Mouse (Mus musculus) frontal cortex, adult (tissue): ENCODE results near the gene Fxr2.
A peak's percentile ranks its signal among the peaks of the same experiment; 100 is the strongest.
"Not testable (repeated sequence)": the region's sequence is repeated elsewhere in the genome, so short reads cannot be mapped to it uniquely, and the experiment has no call there.

Experiments
- ATAC-seq: cut with Nextera tagmentation; 2 replicates; pipeline ENCODE4 v1.9.2; 2017; ENCODE audit warnings: mild to moderate bottlenecking, moderate library complexity, mixed read lengths; ENCODE audit not compliant: low TSS enrichment

Fxr2 gene

GRCm38 (mm10) chr11:69609416-69609815, 23.4 kb upstream of the Fxr2 start:
- no peak for ATAC-seq

DNA sequence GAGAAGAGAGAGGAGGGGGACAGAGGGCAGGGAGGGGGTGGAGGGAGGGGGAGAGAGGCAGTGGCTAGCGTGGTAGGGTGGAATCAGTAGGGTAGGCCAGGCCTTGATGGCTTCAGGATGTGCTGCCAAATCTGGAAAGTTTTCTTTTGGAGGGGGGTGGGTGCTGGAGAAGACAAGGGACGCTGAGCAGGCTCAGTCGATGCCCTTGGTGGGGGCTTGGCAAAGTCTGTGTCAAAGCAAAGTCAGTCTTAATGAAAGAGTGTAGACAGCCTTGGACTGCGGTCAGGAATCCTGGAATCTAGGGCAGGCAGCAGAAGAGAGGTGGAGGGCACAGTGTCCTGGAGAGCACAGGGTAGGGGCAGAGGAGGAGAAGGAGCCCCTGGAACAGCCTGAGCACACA, 21.9 kb upstream of the Fxr2 start:
- no peak; the same call in 1 of the 2 replicates for ATAC-seq

- ATAC-seq: peak; percentile 81
Observed at GRCm38 (mm10) chr11:69613553-69614256, 19.1 kb upstream of the Fxr2 start.

DNA sequence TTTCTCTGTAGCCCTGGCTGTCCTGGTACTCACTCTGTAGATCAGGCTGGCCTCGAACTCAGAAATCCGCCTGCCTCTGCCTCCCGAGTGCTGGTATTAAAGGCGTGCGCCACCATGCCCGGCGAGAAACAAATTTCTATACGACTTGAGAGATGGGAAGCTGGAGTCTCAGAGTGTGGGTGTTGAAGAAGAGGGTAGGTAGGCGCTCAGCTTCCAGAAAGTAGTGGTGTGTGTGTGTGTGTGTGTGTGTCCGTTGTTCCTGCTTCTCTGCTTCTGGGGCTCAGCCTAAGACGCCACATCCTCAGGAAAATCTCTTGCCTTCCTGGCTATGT, 18.6 kb upstream of the Fxr2 start:
- ATAC-seq: not testable (repeated sequence)

GRCm38 (mm10) chr11:69616781-69617180, 16.0 kb upstream of the Fxr2 start:
- ATAC-seq: no peak

- ATAC-seq: no peak
Observed at GRCm38 (mm10) chr11:69617805-69618204, 15.0 kb upstream of the Fxr2 start, which contains the start of gene Shbg. Shbg (minus strand) TSS chr11:69617905.

DNA sequence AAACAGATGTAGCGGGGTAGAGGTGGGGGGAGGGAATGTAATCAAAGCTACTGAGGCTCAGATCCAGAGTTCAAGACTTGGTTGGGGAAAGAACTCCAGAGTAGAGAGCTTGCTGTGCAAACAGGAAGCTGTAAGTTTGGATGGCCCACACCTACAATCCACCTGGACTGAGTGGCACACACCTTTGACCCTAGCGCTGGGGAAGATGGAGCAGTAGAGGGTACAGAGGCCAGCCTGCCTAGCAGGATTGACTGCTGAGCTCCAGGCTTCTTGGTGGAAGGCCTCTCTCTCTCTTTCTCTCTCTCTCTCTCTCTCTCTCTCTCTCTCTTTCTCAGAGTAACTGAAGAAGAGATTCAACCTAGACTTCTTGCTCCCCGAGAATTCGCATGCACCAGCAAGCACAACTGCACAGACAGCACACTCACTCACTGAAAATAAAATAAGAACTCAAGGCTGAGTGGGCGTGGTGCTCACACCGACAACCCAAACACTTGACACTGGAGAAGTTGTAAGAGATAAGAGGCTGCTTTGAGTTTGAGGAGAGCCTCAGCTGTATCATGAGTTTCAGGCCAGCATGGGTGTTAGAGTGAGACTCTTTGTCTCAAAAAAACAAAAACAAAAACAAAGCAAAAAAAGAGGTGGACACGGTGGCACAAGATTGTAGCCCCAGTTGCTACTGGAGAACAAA, 12.3 kb upstream of the Fxr2 start:
- no peak for ATAC-seq

GRCm38 (mm10) chr11:69621571-69622268, 11.1 kb upstream of the Fxr2 start, which contains the start of gene Sat2:
Sat2 (plus strand) TSS chr11:69622024.
- peak; percentile 65; the same call in 1 of the 2 replicates for ATAC-seq

DNA sequence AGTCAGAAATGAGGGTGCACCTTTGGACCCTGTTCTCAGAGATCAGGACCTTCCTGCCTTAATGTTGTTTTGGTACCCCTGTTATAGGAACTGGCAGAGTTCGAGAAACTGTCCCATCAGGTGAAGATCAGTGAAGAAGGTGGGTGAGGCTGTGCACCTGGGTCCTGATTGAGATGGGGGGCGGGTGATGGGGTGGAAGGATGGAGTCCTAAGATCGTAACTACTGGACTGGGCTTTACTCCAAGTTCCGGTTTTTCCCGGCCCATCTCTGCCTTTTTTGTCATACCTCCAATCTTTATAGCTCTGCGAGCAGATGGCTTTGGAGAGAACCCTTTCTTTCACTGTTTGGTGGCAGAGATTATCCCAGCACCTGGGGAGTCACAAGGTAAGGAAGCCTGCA, 10.4 kb upstream of the Fxr2 start:
- ATAC-seq: no peak; the same call in 1 of the 2 replicates

DNA sequence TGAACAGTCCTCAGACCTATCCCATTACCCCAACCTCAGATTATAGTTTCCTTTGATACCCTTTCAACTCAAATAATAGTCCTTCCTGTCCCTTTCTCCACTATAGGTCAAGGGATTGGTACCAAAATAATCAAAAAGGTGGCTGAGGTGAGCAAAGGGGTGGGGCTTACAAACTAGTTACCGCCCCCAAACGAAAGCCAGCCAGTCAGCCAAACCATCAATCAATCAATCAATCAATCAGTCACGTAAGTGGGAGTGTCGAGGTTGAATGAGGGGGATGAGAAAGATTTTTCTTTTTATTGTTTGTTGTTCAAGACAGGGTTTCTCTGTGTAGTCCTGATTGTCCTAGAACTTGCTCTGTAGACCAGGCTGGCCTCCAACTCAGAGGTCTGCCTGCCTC, 9.8 kb upstream of the Fxr2 start:
- no peak for ATAC-seq

GRCm38 (mm10) chr11:69624339-69624738, 8.5 kb upstream of the Fxr2 start:
- not testable (repeated sequence) for ATAC-seq

DNA sequence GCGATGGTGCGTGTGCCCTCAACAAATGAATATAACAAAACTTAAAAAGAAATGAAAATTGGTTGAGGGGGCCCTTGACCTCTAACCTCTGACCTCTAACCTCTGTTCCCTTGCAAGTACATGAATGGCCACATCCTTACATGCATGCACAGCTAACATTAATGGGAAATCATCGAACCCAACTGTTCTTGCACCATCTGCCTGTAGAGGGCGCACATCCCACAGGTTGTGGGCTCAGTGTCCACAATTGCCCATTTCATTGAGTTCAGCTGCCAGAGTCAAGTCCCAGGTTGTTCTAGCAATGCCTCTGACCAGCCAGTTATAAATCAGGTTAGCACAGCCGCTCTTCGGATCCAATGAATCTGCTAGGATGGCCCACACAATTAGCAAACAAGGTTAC, 4.5 kb upstream of the Fxr2 start:
- ATAC-seq: no peak

DNA sequence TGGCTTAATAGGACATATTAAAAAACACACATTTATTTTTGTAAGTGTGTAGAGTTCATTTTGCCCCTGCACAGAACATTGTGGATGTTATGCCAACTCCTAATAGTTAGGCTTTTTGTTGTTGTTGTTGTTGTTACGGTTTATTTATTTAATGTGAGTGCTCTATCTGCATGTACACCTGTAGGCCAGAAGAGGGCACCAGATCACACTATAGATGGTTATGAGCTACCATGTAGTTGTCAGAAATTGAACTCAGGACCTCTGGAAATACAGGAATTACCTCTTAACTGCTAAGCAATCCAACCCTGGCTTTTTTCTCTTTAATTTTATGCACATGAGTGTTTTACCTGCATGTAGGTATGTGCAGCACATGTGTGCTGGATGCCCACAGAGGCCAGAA, 3.0 kb upstream of the Fxr2 start:
- no peak for ATAC-seq

- peak; percentile 20; the same call in 1 of the 2 replicates for ATAC-seq
Observed at GRCm38 (mm10) chr11:69633128-69633866, 507 bp downstream of the Fxr2 start.

DNA sequence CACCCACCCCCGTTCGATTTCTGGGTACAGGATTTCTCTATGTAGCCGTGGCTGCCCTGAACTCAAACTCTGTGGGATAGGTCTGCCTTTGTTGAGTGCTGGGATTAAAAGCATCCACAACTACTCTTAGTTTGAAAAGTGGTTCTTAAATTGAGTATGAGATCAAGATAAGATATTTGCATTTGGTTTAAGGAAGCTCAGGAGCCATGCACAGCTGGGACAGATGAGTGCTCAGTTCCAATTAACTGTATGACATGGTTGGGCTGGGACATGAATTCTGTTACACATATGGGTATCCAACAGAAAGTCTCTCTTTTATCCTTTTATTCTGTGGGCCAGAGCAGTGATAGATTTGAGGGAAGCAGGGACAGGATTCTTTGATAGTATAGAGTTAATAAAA, 2.7 kb downstream of the Fxr2 start:
- ATAC-seq: no peak

DNA sequence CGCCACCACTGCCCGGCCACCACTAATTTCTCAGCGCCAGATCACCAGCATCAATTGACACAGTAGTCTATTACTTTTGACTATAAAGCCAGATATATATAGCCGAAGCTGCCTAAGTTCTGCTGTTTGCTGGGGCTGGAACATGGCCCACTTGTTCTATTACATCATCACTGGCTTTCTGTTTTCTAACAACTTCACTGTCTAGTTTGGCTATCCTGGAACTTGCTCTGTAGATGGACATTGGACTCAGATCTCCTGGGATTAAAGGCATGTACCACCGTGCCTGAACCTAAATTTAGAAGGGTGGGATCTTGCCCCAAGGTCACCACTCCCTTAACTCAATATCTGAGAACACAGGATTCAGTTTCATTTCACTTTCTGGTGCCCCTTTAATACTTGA, 13.1 kb downstream of the Fxr2 start:
- ATAC-seq: no peak

GRCm38 (mm10) chr11:69653399-69653798, 20.6 kb downstream of the Fxr2 start:
- ATAC-seq: no peak

GRCm38 (mm10) chr11:69654760-69655159, 22.0 kb downstream of the Fxr2 start:
- no peak for ATAC-seq

- peak; percentile 89 for ATAC-seq
Observed at GRCm38 (mm10) chr11:69655264-69656064, 22.7 kb downstream of the Fxr2 start, which contains the start of gene Sox15. Sox15 (plus strand) TSS chr11:69655314.

DNA sequence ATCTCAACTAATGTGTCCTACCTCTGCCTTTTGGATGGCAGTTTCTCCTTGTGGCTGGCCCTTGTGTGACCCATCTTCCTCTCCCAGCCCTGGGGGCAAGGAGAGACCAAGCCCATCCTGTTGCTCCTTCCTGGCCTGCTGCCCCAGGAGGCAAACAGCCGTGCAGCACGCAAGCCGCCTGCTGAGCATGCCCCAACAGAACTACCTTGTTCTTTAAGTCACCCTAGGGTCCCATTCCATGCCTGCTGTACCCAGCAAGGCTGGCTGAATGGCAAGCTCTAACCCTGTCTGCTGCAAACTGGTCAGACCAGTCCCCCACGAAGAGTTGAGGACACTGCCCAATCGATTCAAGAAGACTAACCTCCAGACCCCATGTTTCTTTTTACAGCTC, 23.3 kb downstream of the Fxr2 start:
- ATAC-seq: no peak
